Mouse (Mus musculus): Measurements from ENCODE around the gene Adam1a. TPM values are rescaled to one million over a fixed set of nuclear protein-coding genes. Genes with fewer than 3 reads are reported as not detected.

Adam1a gene
- total and polyA plus RNA-seq, 3 experiments: 1.0 to 1.9 TPM; not detected in 1

Other genes with a start within 250 kb of the Adam1a start
- gene Trafd1, start 159.8 kb downstream of the Adam1a start, total RNA-seq (2012; rRNA removed): 12.9 and 15.4 TPM in 2 replicates
- gene Trafd1, start 159.8 kb downstream of the Adam1a start, polyA plus RNA-seq (2012; ENCODE audit: insufficient read depth in 1 of 2, insufficient read length in 2 of 2, low read depth in 1 of 2, low replicate concordance in 2 of 2, missing spikeins in 1 of 2): 10 to 100 TPM in 1 of 2 experiments, not detected in 1; 21.4 TPM
- gene Naa25, start 147.5 kb downstream of the Adam1a start, total RNA-seq (2012; rRNA removed): 53.0 and 56.4 TPM in 2 replicates
- gene Naa25, start 147.5 kb downstream of the Adam1a start, polyA plus RNA-seq (2012; ENCODE audit: insufficient read depth in 1 of 2, insufficient read length in 2 of 2, low read depth in 1 of 2, low replicate concordance in 2 of 2, missing spikeins in 1 of 2): 10 to 100 TPM in 1 of 2 experiments, not detected in 1; 59.6 TPM
- gene Tmem116, start 93.6 kb downstream of the Adam1a start, total RNA-seq (2012; rRNA removed): 1.6 and 1.7 TPM in 2 replicates
- 1 to 10 TPM in 1 of 2 experiments, not detected in 1; 2.6 TPM for gene Tmem116, start 93.6 kb downstream of the Adam1a start, polyA plus RNA-seq (2012; ENCODE audit: insufficient read depth in 1 of 2, insufficient read length in 2 of 2, low read depth in 1 of 2, low replicate concordance in 2 of 2, missing spikeins in 1 of 2)
- gene Erp29, start 93.0 kb downstream of the Adam1a start, total RNA-seq (2012; rRNA removed): 159 and 167 TPM in 2 replicates
- 100 to 1,000 TPM in 1 of 2 experiments, not detected in 1; 244 TPM for gene Erp29, start 93.0 kb downstream of the Adam1a start, polyA plus RNA-seq (2012; ENCODE audit: insufficient read depth in 1 of 2, insufficient read length in 2 of 2, low read depth in 1 of 2, low replicate concordance in 2 of 2, missing spikeins in 1 of 2)
- not detected in 2 replicates for gene Adam1b, start 42.0 kb downstream of the Adam1a start, total RNA-seq (2012; rRNA removed)
- under 1 TPM in 1 of 2 experiments, not detected in 1; 0.06 TPM for gene Adam1b, start 42.0 kb downstream of the Adam1a start, polyA plus RNA-seq (2012; ENCODE audit: insufficient read depth in 1 of 2, insufficient read length in 2 of 2, low read depth in 1 of 2, low replicate concordance in 2 of 2, missing spikeins in 1 of 2)
- 0.20 TPM in 1 of 2 replicates, not detected in the other for gene Gm42878, start within 50 bp of the Adam1a start, total RNA-seq (2012; rRNA removed)
- gene Gm42878, start within 50 bp of the Adam1a start, polyA plus RNA-seq (2012; ENCODE audit: insufficient read depth in 1 of 2, insufficient read length in 2 of 2, low read depth in 1 of 2, low replicate concordance in 2 of 2, missing spikeins in 1 of 2): not detected
- 49.6 and 66.3 TPM in 2 replicates for gene Mapkapk5, start 423 bp upstream of the Adam1a start, total RNA-seq (2012; rRNA removed)
- gene Mapkapk5, start 423 bp upstream of the Adam1a start, polyA plus RNA-seq (2012; ENCODE audit: insufficient read depth in 1 of 2, insufficient read length in 2 of 2, low read depth in 1 of 2, low replicate concordance in 2 of 2, missing spikeins in 1 of 2): 10 to 100 TPM in 1 of 2 experiments, not detected in 1; 74.8 TPM
- gene Aldh2, start 48.3 kb upstream of the Adam1a start, total RNA-seq (2012; rRNA removed): 116 and 198 TPM in 2 replicates
- gene Aldh2, start 48.3 kb upstream of the Adam1a start, polyA plus RNA-seq (2012; ENCODE audit: insufficient read depth in 1 of 2, insufficient read length in 2 of 2, low read depth in 1 of 2, low replicate concordance in 2 of 2, missing spikeins in 1 of 2): 100 to 1,000 TPM; 267 to 471 TPM
- 2.6 and 2.8 TPM in 2 replicates for gene Acad12, start 73.5 kb upstream of the Adam1a start, total RNA-seq (2012; rRNA removed)
- gene Acad12, start 73.5 kb upstream of the Adam1a start, polyA plus RNA-seq (2012; ENCODE audit: insufficient read depth in 1 of 2, insufficient read length in 2 of 2, low read depth in 1 of 2, low replicate concordance in 2 of 2, missing spikeins in 1 of 2): 1 to 10 TPM in 1 of 2 experiments, not detected in 1; 6.4 TPM
- gene Acad10, start 115.0 kb upstream of the Adam1a start, total RNA-seq (2012; rRNA removed): 4.3 and 4.4 TPM in 2 replicates
- gene Acad10, start 115.0 kb upstream of the Adam1a start, polyA plus RNA-seq (2012; ENCODE audit: insufficient read depth in 1 of 2, insufficient read length in 2 of 2, low read depth in 1 of 2, low replicate concordance in 2 of 2, missing spikeins in 1 of 2): 1 to 10 TPM in 1 of 2 experiments, not detected in 1; 5.9 TPM
- gene Brap, start 115.1 kb upstream of the Adam1a start, total RNA-seq (2012; rRNA removed): 37.2 and 42.4 TPM in 2 replicates
- gene Brap, start 115.1 kb upstream of the Adam1a start, polyA plus RNA-seq (2012; ENCODE audit: insufficient read depth in 1 of 2, insufficient read length in 2 of 2, low read depth in 1 of 2, low replicate concordance in 2 of 2, missing spikeins in 1 of 2): 100 to 1,000 TPM in 1 of 2 experiments, 10 to 100 TPM in 1; 40.3 to 176 TPM
- 16.3 and 18.5 TPM in 2 replicates for gene Atxn2, start 165.9 kb upstream of the Adam1a start, total RNA-seq (2012; rRNA removed)
- gene Atxn2, start 165.9 kb upstream of the Adam1a start, polyA plus RNA-seq (2012; ENCODE audit: insufficient read depth in 1 of 2, insufficient read length in 2 of 2, low read depth in 1 of 2, low replicate concordance in 2 of 2, missing spikeins in 1 of 2): 100 to 1,000 TPM in 1 of 2 experiments, 10 to 100 TPM in 1; 85.4 to 476 TPM

Measured in MEL (cell line).